Mouse (Mus musculus): ENCODE data around the gene Ier3. TPM values are rescaled to one million over a fixed set of nuclear protein-coding genes. Genes with fewer than 3 reads are reported as not detected.

The Ier3 gene
- total RNA-seq, 1 experiment from 2014 or later = 66.9 TPM

DNA sequence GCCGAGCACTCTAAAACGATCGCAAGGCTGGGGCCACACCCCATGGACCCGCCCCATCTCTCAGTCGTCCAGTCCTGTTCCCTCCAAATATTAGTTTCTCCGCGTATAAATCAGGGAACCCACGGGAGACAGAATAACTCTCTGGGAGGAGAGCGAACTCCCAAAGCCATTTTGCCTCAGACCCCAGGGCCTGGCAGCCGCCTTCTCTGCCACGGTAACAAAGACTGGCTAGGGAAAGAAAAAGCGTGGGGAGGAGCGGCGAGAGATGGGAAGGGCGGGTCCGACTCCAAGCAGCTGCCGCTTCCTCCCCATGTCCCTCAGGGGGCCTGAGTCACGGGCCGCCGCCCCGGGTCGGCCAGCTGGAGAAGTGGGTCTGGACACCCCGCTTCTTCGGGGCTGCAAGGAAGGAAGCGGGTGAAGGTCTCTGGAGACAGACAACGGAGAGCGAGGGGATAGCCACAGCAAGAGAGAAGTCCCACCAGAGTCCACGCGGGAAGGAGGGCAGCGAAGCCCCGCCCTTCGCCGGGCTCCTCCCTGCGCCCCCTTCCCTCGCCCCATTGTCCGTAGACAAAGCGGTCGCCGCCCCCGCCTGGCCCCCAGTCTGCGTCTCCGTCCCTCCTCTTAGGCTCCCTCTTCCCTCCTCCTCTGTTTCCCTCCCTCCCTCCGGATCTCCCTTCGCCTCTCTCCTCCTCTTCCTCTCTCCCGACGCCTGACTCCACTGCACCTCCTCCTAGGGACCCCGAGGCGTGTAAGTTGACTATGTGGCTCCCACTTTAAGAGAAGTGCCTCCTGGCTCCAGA is 44.2 kb downstream of the Ier3 start, which contains the start of gene Ppp1r18:
Gene Ppp1r18, plus strand, starts transcription at position 113 of the 800 bp plus-strand sequence.
- peak; percentile 3; the same call in 1 of the 2 replicates for ATAC-seq (replicated peaks; ENCODE audit: low read depth, poor library complexity, severe bottlenecking)

- ATAC-seq (replicated peaks; ENCODE audit: low read depth, poor library complexity, severe bottlenecking) = no peak
These were observed 44.9 kb downstream of the Ier3 start for GRCm38 (mm10) chr17:35866281-35866831.

- no peak for ATAC-seq (replicated peaks; ENCODE audit: low read depth, poor library complexity, severe bottlenecking)
These were observed 45.7 kb downstream of the Ier3 start for GRCm38 (mm10) chr17:35866911-35867890.

DNA sequence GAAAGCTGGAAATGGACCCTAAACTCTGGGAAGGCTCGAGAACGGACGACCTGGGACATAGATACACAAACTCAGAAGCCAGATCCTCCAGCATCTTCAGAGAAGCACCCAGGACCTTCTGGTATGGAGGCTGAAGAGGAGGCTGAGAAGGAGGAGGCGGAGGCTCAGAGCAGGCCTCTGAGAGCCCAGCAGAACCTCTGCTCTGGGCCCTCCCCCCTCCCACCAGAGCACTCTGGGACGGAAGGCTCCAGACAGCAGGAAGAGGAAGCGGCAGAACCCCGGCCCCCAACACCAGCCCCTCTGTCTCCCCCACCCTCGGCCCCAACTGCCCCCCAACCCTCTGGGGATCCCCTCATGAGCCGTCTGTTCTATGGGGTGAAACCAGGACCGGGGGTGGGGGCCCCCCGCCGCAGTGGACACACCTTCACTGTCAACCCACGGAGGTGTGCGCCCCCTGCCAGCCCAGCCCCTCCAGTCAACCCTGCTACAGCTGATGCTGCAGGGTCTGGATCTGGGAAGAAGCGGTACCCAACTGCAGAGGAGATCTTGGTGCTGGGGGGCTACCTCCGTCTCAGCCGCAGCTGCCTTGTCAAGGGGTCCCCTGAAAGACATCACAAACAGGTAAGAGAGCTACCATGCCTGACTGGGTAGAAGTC is 46.8 kb downstream of the Ier3 start:
- ATAC-seq (replicated peaks; ENCODE audit: low read depth, poor library complexity, severe bottlenecking) = no peak

- ATAC-seq (replicated peaks; ENCODE audit: low read depth, poor library complexity, severe bottlenecking) = no peak
These were observed 47.5 kb downstream of the Ier3 start for GRCm38 (mm10) chr17:35868961-35869345.

DNA sequence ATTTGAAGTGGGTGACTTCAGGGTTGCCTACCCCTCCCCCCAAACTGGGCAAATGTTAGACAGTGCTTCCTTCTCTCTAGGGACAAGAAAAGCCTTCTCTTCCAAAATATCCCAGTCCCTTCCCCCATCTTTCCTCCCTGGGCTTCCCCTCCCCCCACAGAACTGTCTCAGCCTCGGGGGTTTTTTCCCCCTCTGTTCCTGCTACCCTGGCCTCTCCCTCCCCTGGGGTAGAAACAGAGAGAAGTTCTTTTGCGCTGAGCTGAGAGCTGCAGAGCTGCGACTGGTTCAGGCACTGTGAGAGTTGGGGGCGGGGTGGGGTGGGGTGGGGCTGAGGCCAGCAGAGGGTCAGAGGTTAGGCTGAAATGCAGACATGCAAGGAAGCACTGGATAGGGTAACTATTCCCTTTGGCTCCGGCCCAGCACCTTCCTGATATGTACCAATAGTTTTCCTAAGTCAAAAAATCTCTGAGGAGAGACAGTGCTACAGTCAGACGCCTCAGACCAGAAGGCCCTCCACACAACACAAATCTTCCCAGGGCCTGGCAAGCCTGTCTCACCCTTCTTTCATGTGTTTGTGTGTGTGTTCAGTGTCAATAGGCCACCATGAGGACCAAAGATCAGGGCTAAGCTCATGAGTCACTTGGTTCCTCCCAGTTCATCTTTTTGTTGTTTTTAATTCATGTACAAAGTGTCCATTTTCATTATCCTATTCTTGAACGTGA is 48.0 kb downstream of the Ier3 start:
- ATAC-seq (replicated peaks; ENCODE audit: low read depth, poor library complexity, severe bottlenecking) = no peak

- peak; percentile 67 for ATAC-seq (replicated peaks; ENCODE audit: low read depth, poor library complexity, severe bottlenecking)
These were observed 48.8 kb downstream of the Ier3 start for GRCm38 (mm10) chr17:35870151-35870883.

DNA sequence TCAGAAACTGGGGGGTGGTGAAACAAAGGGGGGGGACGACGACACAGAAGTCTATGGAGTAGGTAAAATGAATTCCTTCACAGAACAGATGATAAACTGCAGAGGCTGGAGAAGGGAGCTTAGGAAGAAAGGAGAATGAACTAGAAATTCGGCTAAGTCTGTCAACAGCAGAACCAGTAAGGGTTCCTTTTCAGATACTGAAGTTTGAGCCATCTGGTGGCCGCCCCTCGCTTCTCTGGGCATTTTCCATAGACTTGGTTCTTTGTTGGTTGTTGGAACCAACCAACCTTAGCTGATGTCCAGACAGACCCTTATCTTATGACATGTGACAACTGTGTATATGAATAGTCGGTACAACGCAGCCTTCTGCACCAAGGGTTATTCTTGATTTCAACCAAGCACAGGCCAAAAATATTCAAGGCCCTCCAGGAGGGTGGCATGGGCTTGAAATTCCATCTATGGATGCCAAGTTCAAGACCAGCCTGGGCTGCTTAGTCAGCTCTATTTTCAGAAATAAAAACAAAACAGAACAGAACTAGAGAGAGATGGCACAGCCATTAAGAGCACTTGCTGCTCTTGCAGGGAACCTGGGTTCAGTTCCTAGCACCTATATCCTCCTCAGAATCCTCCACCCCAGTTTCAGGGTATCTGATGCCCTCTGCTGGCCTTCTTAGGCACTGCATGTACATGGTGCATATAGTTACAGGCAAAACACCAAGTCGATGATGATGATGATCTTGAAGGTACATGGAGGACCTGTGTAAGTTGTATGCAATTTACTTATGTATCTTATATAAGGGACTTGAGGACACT is 49.6 kb downstream of the Ier3 start:
- ATAC-seq (replicated peaks; ENCODE audit: low read depth, poor library complexity, severe bottlenecking) = no peak

Other genes with a start within 250 kb of the Ier3 start
- gene Sfta2, start 220.1 kb upstream of the Ier3 start, total RNA-seq (2017) = not detected in 2 replicates
- gene Gm9573, start 195.0 kb upstream of the Ier3 start, total RNA-seq (2017) = not detected in 2 replicates
- not detected in 2 replicates for gene Mucl3, start 178.0 kb upstream of the Ier3 start, total RNA-seq (2017)
- gene Vars2, start 154.1 kb upstream of the Ier3 start, total RNA-seq (2017) = 13.2 and 44.4 TPM in 2 replicates
- 16.5 and 23.3 TPM in 2 replicates for gene Gtf2h4, start 147.9 kb upstream of the Ier3 start, total RNA-seq (2017)
- not detected in 2 replicates for gene Ddr1, start 117.1 kb upstream of the Ier3 start, total RNA-seq (2017)
- 62.8 and 68.5 TPM in 2 replicates for gene Flot1, start 1.5 kb downstream of the Ier3 start, total RNA-seq (2017)
- gene Tubb5, start 16.6 kb downstream of the Ier3 start, total RNA-seq (2017) = 922 and 1,068 TPM in 2 replicates
- 27.0 and 39.0 TPM in 2 replicates for gene Mdc1, start 19.8 kb downstream of the Ier3 start, total RNA-seq (2017)
- gene Nrm, start 39.6 kb downstream of the Ier3 start, total RNA-seq (2017) = 55.1 and 58.3 TPM in 2 replicates
- gene Ppp1r18, start 43.9 kb downstream of the Ier3 start, total RNA-seq (2017) = 11.3 and 24.0 TPM in 2 replicates
- 42.3 and 52.4 TPM in 2 replicates for gene Dhx16, start 58.1 kb downstream of the Ier3 start, total RNA-seq (2017)
- 6.3 and 10.9 TPM in 2 replicates for gene 2310061I04Rik, start 75.7 kb downstream of the Ier3 start, total RNA-seq (2017)
- gene Atat1, start 88.4 kb downstream of the Ier3 start, total RNA-seq (2017) = 10.8 and 13.6 TPM in 2 replicates
- 52.4 and 66.3 TPM in 2 replicates for gene Mrps18b, start 94.7 kb downstream of the Ier3 start, total RNA-seq (2017)
- 101 and 107 TPM in 2 replicates for gene Ppp1r10, start 94.8 kb downstream of the Ier3 start, total RNA-seq (2017)
- gene Abcf1, start 148.1 kb downstream of the Ier3 start, total RNA-seq (2017) = 236 and 291 TPM in 2 replicates
- 23.0 and 23.1 TPM in 2 replicates for gene Gnl1, start 158.2 kb downstream of the Ier3 start, total RNA-seq (2017)
- 8.3 and 9.7 TPM in 2 replicates for gene Prr3, start 158.6 kb downstream of the Ier3 start, total RNA-seq (2017)
- 15.3 and 16.4 TPM in 2 replicates for gene H2-T24, start 198.9 kb downstream of the Ier3 start, total RNA-seq (2017)
- 128 and 151 TPM in 2 replicates for gene H2-T23, start 211.2 kb downstream of the Ier3 start, total RNA-seq (2017)
- 42.8 and 48.6 TPM in 2 replicates for gene H2-T22, start 221.1 kb downstream of the Ier3 start, total RNA-seq (2017)
- not detected in 2 replicates for gene Gm6034, start 221.3 kb downstream of the Ier3 start, total RNA-seq (2017)
- 0.05 TPM in 1 of 2 replicates, not detected in the other for gene Gm11127, start 236.7 kb downstream of the Ier3 start, total RNA-seq (2017)